Mouse (Mus musculus): ENCODE measurements around the gene Nectin3.

DNA sequence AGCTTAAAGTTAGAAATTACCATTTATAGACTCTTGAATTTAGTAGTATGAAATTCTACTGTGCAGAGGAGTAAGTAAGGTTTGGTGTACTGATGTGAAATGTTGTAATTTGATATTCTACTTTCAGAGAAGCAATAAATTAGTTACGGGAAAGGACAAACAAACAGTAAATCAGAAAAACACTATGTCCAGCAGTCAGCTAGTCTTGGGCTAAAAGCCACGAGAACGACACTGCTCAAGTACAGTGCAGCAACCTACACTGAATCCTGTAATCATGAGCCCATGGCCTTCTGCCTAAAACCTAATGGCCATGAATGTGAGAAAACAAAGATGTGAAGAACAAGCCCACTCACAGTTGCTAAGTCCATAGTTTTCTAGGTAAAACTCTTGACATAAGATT lies 46.9 kb downstream of the Nectin3 start:
- TF ChIP-seq CTCF (IDR thresholded peaks at IDR 0.05) (no peak), POLR2A (IDR thresholded peaks at IDR 0.05; ENCODE audit: insufficient read depth, low read depth, low read length) (no peak)
